Mouse (Mus musculus): ENCODE results near the gene Rab34.

DNA sequence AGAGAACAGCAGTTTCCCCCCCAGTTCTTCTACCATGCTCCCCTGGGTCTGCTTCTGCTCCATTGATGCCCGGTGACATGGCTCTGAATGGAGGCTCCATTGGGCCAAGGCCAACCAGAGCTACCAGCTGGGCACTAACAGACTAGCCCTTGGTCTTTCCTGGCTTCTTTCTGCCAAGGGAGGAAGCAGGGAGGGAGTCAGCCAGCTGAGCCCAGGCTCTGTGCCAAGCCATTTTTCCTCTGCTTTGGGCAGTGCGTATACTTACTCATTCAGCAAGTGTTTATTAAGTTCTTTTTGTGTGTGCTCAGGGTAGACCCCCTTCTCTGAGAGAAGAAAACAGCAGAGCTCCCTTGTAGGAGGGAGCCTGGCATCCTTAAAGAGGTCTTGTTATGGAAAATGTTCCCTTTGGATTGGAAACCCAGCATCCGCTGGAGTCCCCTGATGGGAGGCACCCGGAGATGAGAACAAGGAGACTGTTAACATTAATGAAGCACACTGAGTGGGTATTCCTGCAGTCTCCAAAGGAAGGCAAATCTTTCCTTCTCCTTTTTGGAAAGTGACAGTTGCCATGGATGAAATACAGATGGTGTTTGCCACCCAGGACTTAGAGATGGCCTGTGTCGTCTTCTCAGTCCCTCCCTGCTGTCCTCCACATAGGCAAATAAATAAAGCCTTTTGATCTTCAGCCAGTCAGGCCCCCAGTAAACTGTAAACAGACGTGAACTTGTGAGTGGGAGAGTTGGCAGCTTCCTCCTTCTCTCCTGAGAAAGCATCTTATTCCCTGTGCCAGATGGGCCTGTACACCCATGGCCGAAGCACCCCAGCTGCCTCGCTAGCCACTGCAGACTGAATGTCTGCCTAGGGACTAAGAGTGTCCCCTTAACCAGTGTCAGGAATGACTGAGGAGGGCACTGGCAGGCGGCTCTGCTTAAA, 35.7 kb upstream of the Rab34 start:
- TF ChIP-seq POLR2A (IDR thresholded peaks at IDR 0.05; ENCODE audit: borderline replicate concordance, insufficient read depth, low read length) (no peak), CTCF (IDR thresholded peaks at IDR 0.05; ENCODE audit: borderline replicate concordance, insufficient read depth, low read depth, low read length) (no peak)

All from cerebellum, adult 2 months (tissue).